Mouse (Mus musculus): ENCODE results near the gene AI467606. TPM values are rescaled to one million over a fixed set of nuclear protein-coding genes. Genes with fewer than 3 reads are reported as not detected.
A peak's percentile ranks its signal among the peaks of the same experiment; 100 is the strongest.
"Not testable (repeated sequence)": the region's sequence is repeated elsewhere in the genome, so short reads cannot be mapped to it uniquely, and the experiment has no call there.

Gene AI467606
- polyA plus RNA-seq, 1 experiment from 2014 or later = 1.2 TPM

DNA sequence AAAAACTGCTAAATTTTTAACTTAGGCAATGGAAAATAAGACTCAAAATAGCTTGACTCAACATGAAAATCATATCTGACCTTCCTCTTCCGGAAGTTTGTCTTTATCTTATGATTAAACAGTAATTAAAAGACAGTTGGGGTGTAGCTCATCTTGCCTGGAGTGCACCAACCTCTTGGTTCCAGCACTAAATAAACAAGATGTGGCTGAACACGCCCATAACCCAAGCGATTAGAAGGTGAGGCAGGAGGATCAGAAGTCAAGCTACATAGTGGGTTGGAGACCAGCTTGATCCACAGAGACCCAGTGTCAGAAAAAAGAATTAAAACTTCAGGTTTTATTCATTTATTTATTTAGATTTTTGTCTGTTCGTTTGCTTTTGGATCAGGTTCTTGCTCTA, 7.5 kb upstream of the AI467606 start:
- Histone ChIP-seq H3K4me2 (replicated peaks) (no peak overlapping the region), H3K36me3 (no peaks in the 10 kb centered on the region), H3K4me3 (no peak overlapping the region), H3K4me1 (peaks cover under 1% of the 10 kb centered on the region; the same call in 1 of the 2 replicates), H3K27ac (no peak overlapping the region), H3K9ac (no peak overlapping the region), H3K9me3 (no peaks in the 10 kb centered on the region), H3K27me3 (replicated peaks) (no peaks in the 10 kb centered on the region)
- WGBS = 85% methylated on average over 4 of the region's 4 CpGs
- ATAC-seq (ENCODE audit: low FRiP score, low read depth) = no peak

DNA sequence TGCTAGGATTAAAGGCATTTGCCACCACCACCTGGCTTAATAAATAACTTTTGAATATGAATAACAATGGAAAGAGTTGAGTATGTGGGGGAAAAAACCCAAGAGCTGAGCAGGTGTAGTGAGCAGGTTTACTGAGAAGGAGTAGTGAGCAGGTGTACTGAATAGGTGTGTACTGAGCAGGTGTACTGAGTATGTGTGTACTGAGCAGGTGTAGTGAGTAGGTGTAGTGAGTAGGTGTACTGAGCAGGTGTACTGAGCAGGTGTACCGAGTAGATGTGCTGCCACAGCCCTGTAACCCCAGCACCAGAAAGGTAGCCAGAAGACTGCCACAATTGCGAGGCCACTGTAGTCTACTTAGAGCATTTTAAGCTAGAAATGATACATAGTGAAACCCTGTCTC, 6.4 kb upstream of the AI467606 start:
- ATAC-seq (ENCODE audit: low FRiP score, low read depth) = no peak
- 88% methylated on average over 2 of the region's 2 CpGs for WGBS
- no peak overlapping the region for H3K4me2 ChIP-seq (replicated peaks)

DNA sequence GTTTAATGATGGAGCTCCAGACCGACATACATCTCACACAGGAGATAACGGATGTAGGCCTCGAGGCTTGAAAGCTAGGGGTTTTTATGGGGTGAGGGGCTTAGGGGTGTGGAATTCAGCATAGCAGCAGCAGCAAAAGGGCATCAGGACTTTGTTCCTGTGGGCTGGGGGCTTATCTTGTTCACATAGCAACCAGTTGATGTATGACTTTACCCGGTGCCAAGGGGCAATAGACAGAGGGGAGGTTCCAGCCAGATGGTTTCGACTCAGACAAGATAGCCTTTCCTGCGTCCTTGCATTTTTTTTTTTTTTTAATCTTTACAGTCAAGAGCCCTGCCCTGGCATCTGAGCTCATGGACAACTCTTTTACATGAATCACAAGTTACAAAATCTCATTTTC, 5.4 kb upstream of the AI467606 start:
- ATAC-seq (ENCODE audit: low FRiP score, low read depth); H3K4me2 ChIP-seq (replicated peaks); H3K27ac ChIP-seq; H3K4me3 ChIP-seq; H3K9me3 ChIP-seq; H3K4me1 ChIP-seq; H3K9ac ChIP-seq; H3K27me3 ChIP-seq (replicated peaks); H3K36me3 ChIP-seq: not testable (repeated sequence)
- 68% methylated on average over 6 of the region's 6 CpGs for WGBS

More for the DNA sequence above, 6.4 kb upstream of the AI467606 start:
- no peak overlapping the region for H3K4me3 ChIP-seq
- no peak overlapping the region for H3K9ac ChIP-seq
- H3K36me3 ChIP-seq = no peaks in the 10 kb centered on the region
- peaks cover 9% of the 10 kb centered on the region for H3K4me1 ChIP-seq
- no peaks in the 10 kb centered on the region for H3K9me3 ChIP-seq
- H3K27me3 ChIP-seq (replicated peaks) = no peaks in the 10 kb centered on the region
- H3K27ac ChIP-seq = no peak overlapping the region

DNA sequence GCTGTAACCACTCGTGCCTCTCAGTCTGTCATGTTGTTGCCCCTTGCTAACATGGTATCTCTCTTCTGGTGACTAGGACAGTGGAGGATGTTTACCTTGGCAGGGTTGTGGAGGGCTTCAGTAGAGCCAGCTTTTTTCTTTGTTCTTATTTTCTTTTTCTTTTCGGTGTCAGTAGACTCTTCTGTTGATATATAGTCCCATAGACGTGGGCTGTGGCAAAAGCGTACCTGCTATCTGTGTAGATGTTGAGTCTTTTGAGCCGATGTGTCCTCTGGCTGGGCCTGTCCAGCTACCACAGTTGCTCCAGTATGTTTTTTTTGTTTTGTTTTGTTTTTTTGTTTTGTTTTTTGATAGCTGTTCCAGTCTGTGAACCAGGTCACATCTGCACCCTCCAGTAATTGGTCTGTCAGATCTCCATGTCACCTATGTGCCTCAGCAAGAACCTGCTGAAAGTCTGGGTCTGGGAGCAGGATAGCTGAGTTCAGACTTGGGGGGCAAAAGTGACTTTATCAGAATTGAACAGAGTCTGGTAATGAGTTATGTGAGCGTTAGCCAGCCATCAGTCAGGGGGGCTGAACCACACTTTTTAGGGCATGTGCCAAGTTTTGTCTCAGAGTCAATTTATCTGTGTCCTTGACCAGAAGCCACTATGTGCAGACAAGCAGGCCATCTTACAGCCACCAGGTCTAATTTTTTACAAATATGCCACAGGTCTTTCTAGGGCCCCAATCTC, 3.7 kb upstream of the AI467606 start, which contains the start of gene Zg16:
Zg16 (minus strand) TSS at position 51 of the 733 bp plus-strand sequence.
- not testable (repeated sequence) for H3K9ac ChIP-seq; ATAC-seq (ENCODE audit: low FRiP score, low read depth); H3K9me3 ChIP-seq; H3K27me3 ChIP-seq (replicated peaks); H3K36me3 ChIP-seq; H3K27ac ChIP-seq; H3K4me1 ChIP-seq; H3K4me2 ChIP-seq (replicated peaks); H3K4me3 ChIP-seq
- 90% methylated on average over 6 of the region's 6 CpGs for WGBS

DNA sequence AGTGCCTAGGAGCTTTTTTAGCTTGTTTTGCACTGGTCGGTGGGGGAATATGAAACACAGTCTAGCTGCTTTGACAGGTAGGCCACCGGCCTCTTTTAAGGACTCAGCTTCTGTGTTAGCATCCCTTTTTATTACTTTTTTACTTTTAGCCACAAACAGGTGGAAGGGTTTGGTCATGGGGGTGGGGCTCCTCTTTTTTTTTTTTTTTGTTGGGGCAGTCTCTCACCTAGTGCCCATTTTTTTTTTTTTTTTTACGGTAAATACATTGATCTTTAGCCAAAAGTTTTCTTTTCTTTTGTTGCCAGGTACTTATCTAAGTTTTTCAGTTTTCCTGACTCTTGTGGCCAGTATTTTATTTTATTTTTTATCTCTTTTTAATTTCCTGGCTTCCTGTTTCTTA, 3.1 kb upstream of the AI467606 start:
- H3K4me2 ChIP-seq (replicated peaks) = no peak overlapping the region
- H3K27me3 ChIP-seq (replicated peaks) = no peaks in the 10 kb centered on the region
- H3K27ac ChIP-seq = no peak overlapping the region
- WGBS = 90% methylated on average over 3 of the region's 3 CpGs
- H3K9ac ChIP-seq = no peak overlapping the region
- H3K9me3 ChIP-seq = no peaks in the 10 kb centered on the region
- no peaks in the 10 kb centered on the region for H3K36me3 ChIP-seq
- no peak for ATAC-seq (ENCODE audit: low FRiP score, low read depth)
- peaks cover 9% of the 10 kb centered on the region for H3K4me1 ChIP-seq
- no peak overlapping the region for H3K4me3 ChIP-seq

DNA sequence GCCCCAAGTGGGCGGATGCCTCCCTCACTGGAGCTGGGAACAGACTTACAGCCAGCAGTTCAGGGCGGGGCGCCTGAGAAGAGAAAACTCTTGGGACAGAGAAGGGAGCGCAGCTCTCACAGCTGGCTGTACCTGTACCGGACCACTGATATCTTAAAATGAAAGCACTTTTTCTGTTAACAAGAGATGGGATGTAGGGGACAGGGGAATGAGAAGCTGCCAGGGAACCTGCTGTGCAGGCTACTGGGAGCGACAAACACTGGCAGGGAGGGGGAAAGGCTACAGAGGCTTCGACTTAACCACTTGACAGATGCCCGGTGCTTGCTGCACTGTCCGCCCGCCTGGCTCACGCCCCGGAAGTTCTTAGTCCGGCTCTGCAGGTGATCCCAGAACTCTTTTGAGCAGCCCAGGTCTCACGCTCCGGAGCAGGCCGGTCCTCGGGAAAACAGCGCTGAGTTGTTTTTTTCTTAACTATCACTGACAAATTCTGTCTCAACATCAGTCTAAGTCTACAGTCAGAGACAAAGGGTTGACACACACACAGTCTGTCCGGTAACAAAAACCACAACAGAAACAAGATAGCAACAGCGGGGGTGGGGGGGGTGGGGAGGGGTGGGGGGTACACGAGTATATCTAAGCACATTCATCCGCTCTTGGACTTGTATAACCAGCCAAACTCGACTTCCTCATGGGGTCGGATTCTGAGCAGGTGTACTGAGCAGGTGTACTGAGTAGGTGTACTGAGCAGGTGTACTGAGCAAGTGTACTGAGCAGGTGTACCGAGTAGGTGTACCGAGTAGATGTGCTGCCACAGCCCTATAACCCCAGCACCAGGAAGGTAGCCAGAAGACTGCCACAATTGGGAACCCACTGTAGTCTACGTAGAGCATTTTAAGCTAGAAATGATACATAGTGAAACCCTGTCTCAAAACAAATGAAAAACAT, 2.0 kb upstream of the AI467606 start:
- 26% methylated on average over 27 of the region's 27 CpGs for WGBS
- H3K4me2 ChIP-seq (replicated peaks) = peak overlapping the region; percentile 54
- 0 out of 2 replicates have a peak overlapping the region, but pooled peaks have one; percentile 17 for H3K9ac ChIP-seq
- ATAC-seq (ENCODE audit: low FRiP score, low read depth) = no peak
- H3K27me3 ChIP-seq (replicated peaks) = no peaks in the 10 kb centered on the region
- no peaks in the 10 kb centered on the region for H3K9me3 ChIP-seq
- no peaks in the 10 kb centered on the region for H3K36me3 ChIP-seq
- H3K4me3 ChIP-seq = peak overlapping the region; percentile 19
- peaks cover 9% of the 10 kb centered on the region for H3K4me1 ChIP-seq
- H3K27ac ChIP-seq = no peak overlapping the region

DNA sequence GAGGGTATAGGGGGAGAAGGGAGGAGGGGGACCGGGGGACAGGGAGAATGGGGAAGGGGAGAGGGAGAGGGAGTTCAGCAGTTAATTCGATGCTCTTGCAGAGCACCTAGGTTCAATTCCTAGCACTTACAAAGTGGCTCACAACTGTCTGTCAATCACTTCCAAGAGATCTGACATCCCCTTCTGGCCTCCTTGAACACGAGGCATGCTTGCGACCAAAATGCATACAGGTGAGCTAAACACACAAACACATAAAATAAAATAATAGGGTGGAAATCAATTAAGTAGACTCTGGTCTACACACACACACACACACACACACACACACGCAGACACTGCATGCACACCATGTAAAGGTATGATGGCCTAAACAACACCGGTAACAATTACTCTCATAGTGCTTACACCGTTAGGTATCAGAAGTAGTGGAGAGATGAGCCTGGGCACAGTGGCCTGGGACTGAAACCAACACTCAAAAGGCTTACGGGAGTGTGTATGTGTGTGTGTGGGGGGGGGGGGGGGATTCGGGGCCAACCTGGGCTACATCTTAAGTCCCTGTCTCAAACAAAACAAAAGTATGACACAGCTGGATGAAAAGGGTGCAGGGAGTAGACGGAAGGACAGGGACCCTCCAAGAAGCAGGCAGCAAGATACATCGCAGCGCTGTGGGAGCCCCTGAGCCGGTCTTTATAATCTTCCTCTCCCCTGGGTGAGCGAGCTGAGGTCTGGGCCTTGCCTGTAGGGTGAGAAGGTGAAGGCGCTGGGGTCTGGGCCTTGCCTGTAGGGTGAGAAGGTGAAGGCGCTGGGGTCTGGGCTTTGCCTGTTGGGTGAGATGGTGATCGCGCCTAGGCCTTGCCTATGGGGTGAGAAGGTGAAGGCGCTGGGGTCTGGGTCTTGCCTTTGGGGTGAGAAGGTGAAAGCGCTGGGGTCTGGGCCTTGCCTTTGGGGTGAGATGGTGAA, 725 bp upstream of the AI467606 start:
- Histone ChIP-seq H3K36me3 (no peaks in the 10 kb centered on the region), H3K27ac (no peak overlapping the region), H3K9ac (no peak overlapping the region), H3K9me3 (no peaks in the 10 kb centered on the region), H3K4me2 (replicated peaks) (no peak overlapping the region), H3K4me1 (peaks cover 9% of the 10 kb centered on the region), H3K27me3 (replicated peaks) (no peaks in the 10 kb centered on the region), H3K4me3 (no peak overlapping the region)
- WGBS = 88% methylated on average over 19 of the region's 20 CpGs
- ATAC-seq (ENCODE audit: low FRiP score, low read depth) = no peak

DNA sequence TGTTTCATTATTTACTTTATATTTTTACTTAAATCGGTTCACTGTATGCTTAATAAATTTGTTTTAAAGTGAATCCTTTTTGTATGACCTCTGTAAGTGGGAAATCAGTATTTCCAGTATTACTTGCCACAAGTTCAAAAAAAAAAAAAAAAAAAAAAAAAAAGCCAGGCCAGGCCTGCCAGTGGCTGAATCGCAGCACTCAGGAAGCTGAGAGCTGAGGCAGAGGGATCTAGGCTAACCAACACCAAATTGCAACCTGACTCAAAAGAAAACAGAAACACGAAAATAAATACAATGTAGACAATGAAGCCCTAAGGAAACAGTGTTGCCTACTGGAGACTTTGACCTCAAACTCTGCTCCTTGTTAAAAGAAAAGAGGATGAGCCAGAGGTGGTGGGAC, 2.8 kb downstream of the AI467606 start:
- Histone ChIP-seq H3K36me3 (no peaks in the 10 kb centered on the region), H3K4me3 (no peak overlapping the region), H3K9me3 (no peaks in the 10 kb centered on the region), H3K9ac (no peak overlapping the region), H3K27ac (no peak overlapping the region), H3K4me2 (replicated peaks) (no peak overlapping the region), H3K4me1 (peaks cover 6% of the 10 kb centered on the region), H3K27me3 (replicated peaks) (no peaks in the 10 kb centered on the region)
- 79% methylated on average over 3 of the region's 3 CpGs for WGBS
- no peak for ATAC-seq (ENCODE audit: low FRiP score, low read depth)

DNA sequence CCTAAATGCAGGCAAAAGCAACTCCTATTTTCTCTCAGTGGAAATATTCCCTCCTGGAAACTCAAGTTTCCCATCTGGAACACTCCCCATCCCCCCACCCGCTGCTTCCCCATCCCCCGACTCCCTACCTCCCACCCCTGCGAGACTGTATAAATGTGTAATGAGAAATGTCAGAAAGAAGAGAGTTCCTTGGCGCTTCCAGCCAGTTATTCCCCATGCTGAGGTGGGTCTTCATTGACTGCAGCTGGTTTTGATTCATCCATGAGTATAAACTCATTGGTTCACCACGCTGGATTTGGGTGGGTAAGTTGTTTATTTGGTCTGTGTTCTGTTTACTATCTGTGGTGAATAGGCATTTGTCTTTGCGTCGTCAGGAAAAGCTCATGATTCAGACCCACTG, 5.3 kb downstream of the AI467606 start:
- H3K36me3 ChIP-seq = no peaks in the 10 kb centered on the region
- no peak for ATAC-seq (ENCODE audit: low FRiP score, low read depth)

DNA sequence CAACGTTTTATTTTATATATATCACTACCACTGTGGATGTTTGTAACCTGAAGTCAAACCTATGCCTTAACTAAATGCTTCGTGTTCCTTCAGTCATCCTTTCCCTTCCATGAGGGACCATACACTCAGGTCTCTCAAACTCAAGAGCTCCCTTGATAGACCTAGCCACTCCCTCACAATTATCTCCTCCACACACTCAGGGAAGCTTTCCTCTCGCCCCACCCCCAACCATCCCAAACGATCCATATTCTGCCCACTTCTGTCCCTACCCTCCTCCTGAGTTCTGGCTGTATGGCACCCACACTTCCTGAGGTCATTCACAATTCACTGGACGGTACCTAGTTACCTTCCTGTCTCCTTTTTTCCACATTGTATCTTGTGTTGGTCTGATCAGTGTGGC, 7.4 kb downstream of the AI467606 start:
- 87% methylated on average over 5 of the region's 5 CpGs for WGBS
- H3K27ac ChIP-seq = no peak overlapping the region
- no peak overlapping the region for H3K4me2 ChIP-seq (replicated peaks)
- no peaks in the 10 kb centered on the region for H3K27me3 ChIP-seq (replicated peaks)
- H3K36me3 ChIP-seq = no peaks in the 10 kb centered on the region
- H3K4me3 ChIP-seq = no peak overlapping the region
- H3K9ac ChIP-seq = no peak overlapping the region
- no peak for ATAC-seq (ENCODE audit: low FRiP score, low read depth)
- no peaks in the 10 kb centered on the region for H3K4me1 ChIP-seq
- no peaks in the 10 kb centered on the region for H3K9me3 ChIP-seq

More for the DNA sequence above, 5.3 kb downstream of the AI467606 start:
- WGBS = 78% methylated on average over 7 of the region's 7 CpGs
- Histone ChIP-seq H3K4me3 (no peak overlapping the region), H3K9me3 (no peaks in the 10 kb centered on the region), H3K27me3 (replicated peaks) (no peaks in the 10 kb centered on the region), H3K27ac (no peak overlapping the region), H3K4me1 (no peaks in the 10 kb centered on the region), H3K4me2 (replicated peaks) (no peak overlapping the region), H3K9ac (no peak overlapping the region)

DNA sequence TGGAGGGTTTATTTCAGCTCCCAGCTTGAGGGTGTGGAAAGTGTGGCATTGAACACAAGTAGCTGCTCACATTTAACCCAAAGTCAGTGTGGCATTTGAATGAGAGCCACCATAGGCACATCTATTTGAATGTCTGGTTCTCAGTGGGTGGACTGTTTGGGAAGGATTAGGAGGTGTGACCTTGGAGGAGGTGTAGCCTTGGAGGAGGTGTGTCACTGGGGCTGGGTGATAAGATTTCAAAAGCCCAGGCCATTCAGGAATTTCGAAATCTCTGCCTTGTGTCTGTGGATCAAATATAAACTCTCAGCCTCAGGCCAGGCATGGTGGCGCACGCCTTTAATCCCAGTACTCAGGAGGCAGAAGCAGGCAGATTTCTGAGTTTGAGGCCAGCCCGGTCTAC, 7.8 kb downstream of the AI467606 start:
- no peak for ATAC-seq (ENCODE audit: low FRiP score, low read depth)

More for the DNA sequence above, 7.8 kb downstream of the AI467606 start:
- H3K36me3 ChIP-seq = no peaks in the 10 kb centered on the region
- no peaks in the 10 kb centered on the region for H3K4me1 ChIP-seq
- no peak overlapping the region for H3K9ac ChIP-seq
- no peaks in the 10 kb centered on the region for H3K9me3 ChIP-seq
- no peaks in the 10 kb centered on the region for H3K27me3 ChIP-seq (replicated peaks)
- no peak overlapping the region for H3K4me3 ChIP-seq
- WGBS = 88% methylated on average over 4 of the region's 4 CpGs
- H3K4me2 ChIP-seq (replicated peaks) = no peak overlapping the region
- H3K27ac ChIP-seq = no peak overlapping the region

Measured in neural tube, embryonic 12.5 days (tissue).